Mouse (Mus musculus) inflammation-experienced regulatory T-cells (primary cell): ENCODE data around the gene Ntng1. TPM values are rescaled to one million over a fixed set of nuclear protein-coding genes. Genes with fewer than 3 reads are reported as not detected.

Experiments
- polyA plus RNA-seq, 2 experiments: library from polyadenylated mRNA; unstranded; fragments of 100-300 nt; shearing (Covaris generic); gene quantifications; one replicate each; pipeline ENCODE4 v1.2.1; 2017

The Ntng1 gene
- under 1 TPM in 1 of 2 experiments, not detected in 1; 0.15 TPM for polyA plus RNA-seq

DNA sequence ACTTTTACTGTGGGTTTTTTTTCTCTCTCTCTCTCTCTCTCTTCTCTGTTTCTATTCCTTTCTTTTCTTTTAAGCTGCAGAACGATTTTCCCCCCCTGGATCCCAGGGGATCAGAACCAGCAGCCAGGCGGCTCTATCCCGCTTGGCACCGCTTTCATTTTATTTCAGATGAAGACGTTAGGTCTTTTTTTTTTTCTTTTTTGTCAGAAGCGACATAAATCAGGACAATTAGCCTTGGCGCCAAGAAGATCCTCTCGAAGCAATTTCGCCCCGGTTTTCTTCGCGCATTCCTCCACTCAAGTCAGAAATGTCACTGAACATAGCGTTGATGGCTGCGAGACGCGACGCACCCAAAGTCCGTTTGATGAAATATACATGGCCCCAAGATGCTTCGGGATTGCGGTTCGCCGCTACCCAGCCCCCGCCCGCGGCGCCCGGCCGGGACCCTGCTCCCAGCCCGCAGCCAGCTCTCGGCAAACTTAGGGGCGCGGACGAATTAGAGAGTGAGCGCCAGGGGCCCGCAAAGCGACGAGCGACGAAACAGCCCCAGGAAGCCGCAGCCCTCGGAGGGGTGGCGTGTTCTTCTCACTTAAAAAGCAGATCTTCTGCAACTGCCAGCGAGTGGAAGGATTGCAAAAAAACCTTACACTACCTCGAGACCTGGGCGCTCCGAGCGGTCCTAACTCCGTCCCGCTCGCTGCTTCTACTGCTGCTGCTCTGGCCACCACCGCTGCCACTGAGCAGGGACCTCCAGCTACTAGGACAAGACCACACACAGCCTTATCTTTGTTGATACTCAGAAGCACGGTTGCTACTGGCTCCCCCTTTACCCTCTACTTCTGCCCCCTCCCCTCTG lies at the start of gene Ntng1:
Gene Ntng1, minus strand, starts transcription at position 806 of the 856 bp plus-strand sequence.

Other genes with a start within 250 kb of the Ntng1 start
- gene Prmt6, start 107.0 kb upstream of the Ntng1 start, polyA plus RNA-seq: 10 to 100 TPM; 22.2 to 22.3 TPM